Mouse (Mus musculus): ENCODE measurements around the gene Gm10340. TPM values are rescaled to one million over a fixed set of nuclear protein-coding genes. Genes with fewer than 3 reads are reported as not detected.
"Not testable (repeated sequence)": the region's sequence is repeated elsewhere in the genome, so short reads cannot be mapped to it uniquely, and the experiment has no call there.

The Gm10340 gene
- total RNA-seq (2015; ENCODE audit: low replicate concordance) (1.8 TPM in 1 of 2 replicates, not detected in the other), total RNA-seq (2017; ENCODE audit: low replicate concordance) (not detected in 2 replicates)

GRCm38 (mm10) chr14:3133697-3134096, at the start of gene Gm10340:
Gene Gm10340 (plus strand): TSS chr14:3133997.
- not testable (repeated sequence) for ATAC-seq (replicated peaks; ENCODE audit: low FRiP score, poor library complexity, severe bottlenecking)

- not testable (repeated sequence) for ATAC-seq (replicated peaks; ENCODE audit: low FRiP score, poor library complexity, severe bottlenecking)
Measured at GRCm38 (mm10) chr14:3116051-3116450, 17.7 kb upstream of the Gm10340 start.

- ATAC-seq (replicated peaks; ENCODE audit: low FRiP score, poor library complexity, severe bottlenecking): not testable (repeated sequence)
Measured at GRCm38 (mm10) chr14:3187955-3188354, 54.2 kb downstream of the Gm10340 start, which contains the start of gene Gm5795. Gene Gm5795 (plus strand): TSS chr14:3188255.

Other genes with a start within 250 kb of the Gm10340 start
- not detected in 2 replicates for gene Gm2888, start 104.0 kb upstream of the Gm10340 start, total RNA-seq (2015; ENCODE audit: low replicate concordance)
- not detected in 2 replicates for gene Gm2888, start 104.0 kb upstream of the Gm10340 start, total RNA-seq (2017; ENCODE audit: low replicate concordance)
- not detected in 2 replicates for gene Gm2897, start 84.7 kb upstream of the Gm10340 start, total RNA-seq (2015; ENCODE audit: low replicate concordance)
- gene Gm2897, start 84.7 kb upstream of the Gm10340 start, total RNA-seq (2017; ENCODE audit: low replicate concordance): not detected in 2 replicates
- gene Gm5795, start 54.3 kb downstream of the Gm10340 start, total RNA-seq (2015; ENCODE audit: low replicate concordance): not detected in 2 replicates
- not detected in 2 replicates for gene Gm5795, start 54.3 kb downstream of the Gm10340 start, total RNA-seq (2017; ENCODE audit: low replicate concordance)
- not detected in 2 replicates for gene D830030K20Rik, start 74.5 kb downstream of the Gm10340 start, total RNA-seq (2015; ENCODE audit: low replicate concordance)
- not detected in 2 replicates for gene D830030K20Rik, start 74.5 kb downstream of the Gm10340 start, total RNA-seq (2017; ENCODE audit: low replicate concordance)
- gene Gm2956, start 198.6 kb downstream of the Gm10340 start, total RNA-seq (2015; ENCODE audit: low replicate concordance): not detected in 2 replicates
- gene Gm2956, start 198.6 kb downstream of the Gm10340 start, total RNA-seq (2017; ENCODE audit: low replicate concordance): not detected in 2 replicates